Mouse (Mus musculus): ENCODE measurements at regions not wholly inside any gene's neighbourhood (a gene's known extent, or its start where the extent isn't known, plus 50 kb on each side); places are given as distances from the start of the nearest gene placed in this dataset.

GRCm38 (mm10) chr6:44092336-44092735 is 426.3 kb upstream of the Tpk1 start:
- peak in 1 of 2 experiments; percentile 23 for DNase-seq (ENCODE audit: inconsistent age in 2 of 2, low spot score in 1 of 2)

- no peak for DNase-seq (ENCODE audit: inconsistent age in 2 of 2, low spot score in 1 of 2)
These were observed 416.0 kb upstream of the Tpk1 start for GRCm38 (mm10) chr6:44081922-44082552.

- no peak for DNase-seq (ENCODE audit: inconsistent age in 2 of 2, low spot score in 1 of 2)
These were observed 407.0 kb upstream of the Tpk1 start for GRCm38 (mm10) chr6:44073124-44073523.

- DNase-seq (ENCODE audit: inconsistent age in 2 of 2, low spot score in 1 of 2): no peak
These were observed 401.8 kb upstream of the Tpk1 start for GRCm38 (mm10) chr6:44067841-44068240.

All from adrenal gland, adult (tissue).